Mouse (Mus musculus) inflammation-experienced regulatory T-cells, adult 6 months (primary cell): ENCODE data around the gene Ankrd1. TPM values are rescaled to one million over a fixed set of nuclear protein-coding genes. Genes with fewer than 3 reads are reported as not detected.

Source experiments
- ATAC-seq: one replicate; pipeline ENCODE4 v1.8.0; 2017
- polyA plus RNA-seq, 3 experiments: library from polyadenylated mRNA; unstranded; fragments of 100-300 nt; shearing (Covaris generic); gene quantifications; one replicate each; pipeline ENCODE4 v1.2.1; 2017

The Ankrd1 gene
- polyA plus RNA-seq, result not detected

DNA sequence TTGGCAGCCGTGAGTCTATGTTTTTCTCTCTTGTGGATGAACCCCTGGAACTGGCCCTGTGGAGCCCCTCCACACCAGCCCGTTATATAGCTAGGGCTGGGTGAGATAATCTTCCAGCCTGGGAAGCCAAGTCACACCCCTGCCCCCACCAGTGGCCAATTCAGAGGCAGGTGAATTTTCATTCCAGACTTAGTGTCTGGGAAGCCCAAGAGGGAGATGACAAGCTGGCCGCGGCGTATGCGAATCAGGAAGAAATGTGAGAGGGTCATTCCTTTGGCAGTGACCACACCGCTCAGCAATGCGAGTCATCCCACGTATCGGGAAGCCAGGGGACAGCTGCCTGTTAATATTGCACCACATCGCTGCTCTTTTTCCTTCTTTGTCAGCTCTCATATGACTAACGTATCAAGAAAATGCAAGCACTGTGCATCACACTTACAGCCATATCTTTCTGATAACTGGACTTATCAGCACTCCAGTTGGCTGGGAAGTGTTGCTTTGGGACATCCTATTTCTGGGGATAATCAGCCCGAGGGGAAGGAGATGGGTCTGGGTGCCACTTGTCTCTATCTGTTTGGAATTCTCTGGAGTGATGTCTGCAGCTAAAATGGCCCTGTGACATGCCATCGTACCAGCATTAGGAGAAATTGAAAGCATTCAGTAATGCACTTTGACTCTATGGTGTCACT lies at the start of gene Ankrd1:
Gene Ankrd1 (minus strand): TSS at position 317 of the 689 bp plus-strand sequence.
- ATAC-seq, result no peak

- ATAC-seq, result no peak
Observed at GRCm38 (mm10) chr19:36169101-36169500, 49.2 kb upstream of the Ankrd1 start.

- ATAC-seq, result no peak
Observed at GRCm38 (mm10) chr19:36168121-36168520, 48.2 kb upstream of the Ankrd1 start.

- no peak for ATAC-seq
Observed at GRCm38 (mm10) chr19:36167291-36167896, 47.5 kb upstream of the Ankrd1 start.

- no peak for ATAC-seq
Observed at GRCm38 (mm10) chr19:36166401-36167160, 46.7 kb upstream of the Ankrd1 start.

- ATAC-seq, result no peak
Observed at GRCm38 (mm10) chr19:36165351-36165750, 45.5 kb upstream of the Ankrd1 start.

DNA sequence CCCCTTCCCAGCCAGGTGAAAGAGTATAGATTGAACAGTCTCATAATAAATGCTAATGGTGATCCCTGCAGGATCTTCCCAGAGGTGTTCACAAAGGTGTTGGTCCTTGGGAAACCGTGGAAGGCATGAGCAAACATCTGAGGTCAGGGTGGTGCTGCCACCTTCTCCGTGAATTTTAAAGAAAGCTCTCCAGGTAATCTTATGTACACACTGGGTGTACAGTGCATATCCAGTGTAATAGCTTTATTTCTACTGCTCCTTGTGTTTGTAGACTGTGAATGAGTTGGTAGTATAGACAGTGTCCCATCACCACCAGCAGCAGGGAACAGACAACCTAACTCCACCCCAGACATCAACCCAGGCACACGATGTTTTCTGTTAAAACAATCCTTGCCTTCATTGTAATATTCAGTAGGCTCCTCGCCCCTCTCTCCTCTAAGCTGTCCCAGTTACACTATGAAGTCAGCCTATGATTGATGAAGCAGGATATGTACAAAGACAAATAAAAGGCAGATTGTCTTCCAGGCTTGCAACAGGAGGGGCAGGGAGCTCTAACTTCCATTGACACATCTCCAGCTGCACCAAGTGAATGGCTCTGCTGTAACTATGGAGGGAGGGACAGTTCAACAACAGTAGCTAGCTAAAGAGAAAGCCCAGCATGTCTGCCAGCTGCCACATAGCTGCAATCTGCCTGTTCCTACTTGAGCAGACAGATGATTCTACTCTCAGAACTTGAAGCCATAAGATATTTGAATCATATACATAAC lies 30.5 kb upstream of the Ankrd1 start:
- no peak for ATAC-seq

DNA sequence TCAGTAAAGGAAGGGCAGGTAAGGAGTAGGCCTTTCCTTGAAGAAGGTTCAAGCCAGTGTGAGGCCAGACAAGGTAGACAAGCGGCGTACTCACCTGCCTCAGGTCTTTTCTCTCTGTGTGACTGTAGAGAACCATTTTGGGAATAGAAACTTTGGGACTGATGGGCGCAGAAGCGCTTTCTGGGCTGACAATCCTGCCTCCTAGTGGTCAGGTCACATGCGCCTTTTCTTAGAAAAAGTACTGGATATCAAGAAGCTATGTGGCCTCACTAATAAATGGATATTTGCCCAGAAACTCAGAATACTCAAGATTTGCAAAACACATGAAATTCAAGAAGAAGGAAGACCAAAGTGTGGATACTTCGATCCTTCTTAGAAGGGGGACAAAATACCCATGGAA lies 28.7 kb upstream of the Ankrd1 start:
- ATAC-seq, result no peak

DNA sequence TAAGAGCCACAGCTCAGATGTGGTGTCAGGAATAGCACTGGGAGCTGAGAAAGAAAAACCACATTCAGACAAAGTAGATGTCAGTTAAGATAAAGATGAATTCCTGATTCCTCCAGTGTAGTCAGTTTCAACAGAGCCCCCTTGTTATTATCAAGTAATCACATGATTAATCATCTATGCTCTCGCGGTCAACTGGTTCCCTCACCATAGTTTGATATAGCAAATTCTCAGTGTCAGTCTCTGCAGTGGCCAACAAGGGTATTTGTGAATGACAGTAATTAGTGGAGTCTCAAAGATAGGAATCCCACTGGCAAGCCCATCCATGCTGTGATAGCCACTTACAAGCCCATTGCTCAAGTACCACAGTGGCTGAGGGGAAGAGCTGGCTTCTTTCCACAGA lies 23.7 kb upstream of the Ankrd1 start:
- ATAC-seq, result no peak

DNA sequence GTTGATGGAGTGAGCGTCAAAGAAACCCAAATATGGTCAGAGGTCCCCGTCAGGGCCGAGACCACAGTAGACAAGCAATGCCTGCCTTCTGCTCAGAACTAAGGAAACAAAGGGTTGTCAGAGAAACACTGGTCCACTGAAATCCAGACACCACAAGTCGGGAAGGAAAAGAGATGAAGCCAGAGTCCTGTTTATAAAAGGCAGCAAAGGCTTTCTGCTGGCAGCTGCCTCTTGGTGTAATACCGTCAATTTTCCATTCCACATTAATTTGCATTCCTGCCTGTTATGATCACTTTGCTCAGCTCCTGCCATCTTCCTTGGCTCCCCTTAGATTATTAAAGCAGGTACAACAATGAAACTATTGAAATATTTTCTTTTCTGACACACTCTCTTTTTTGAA lies 13.8 kb upstream of the Ankrd1 start:
- ATAC-seq, result no peak

GRCm38 (mm10) chr19:36133064-36133463 lies 13.2 kb upstream of the Ankrd1 start:
- no peak for ATAC-seq

DNA sequence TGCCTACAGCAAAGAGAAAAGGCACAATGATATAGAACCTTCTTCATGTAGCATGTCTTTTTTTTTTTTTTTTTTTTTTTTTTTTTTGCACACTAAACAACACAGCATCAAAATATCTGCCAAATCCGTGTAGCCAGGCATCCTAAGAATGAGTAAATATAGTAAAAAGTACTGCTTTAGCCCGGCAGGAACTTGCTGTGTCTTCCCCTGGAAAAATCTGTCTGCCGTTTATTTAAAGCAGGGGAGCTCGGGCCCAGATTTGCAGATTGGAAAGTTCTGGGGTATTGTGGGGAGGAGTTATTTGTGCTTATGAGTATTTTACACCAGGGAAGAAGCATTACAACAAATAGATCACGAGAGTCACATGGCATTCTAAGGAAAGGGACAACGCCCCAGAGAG lies 12.1 kb upstream of the Ankrd1 start:
- ATAC-seq, result no peak

DNA sequence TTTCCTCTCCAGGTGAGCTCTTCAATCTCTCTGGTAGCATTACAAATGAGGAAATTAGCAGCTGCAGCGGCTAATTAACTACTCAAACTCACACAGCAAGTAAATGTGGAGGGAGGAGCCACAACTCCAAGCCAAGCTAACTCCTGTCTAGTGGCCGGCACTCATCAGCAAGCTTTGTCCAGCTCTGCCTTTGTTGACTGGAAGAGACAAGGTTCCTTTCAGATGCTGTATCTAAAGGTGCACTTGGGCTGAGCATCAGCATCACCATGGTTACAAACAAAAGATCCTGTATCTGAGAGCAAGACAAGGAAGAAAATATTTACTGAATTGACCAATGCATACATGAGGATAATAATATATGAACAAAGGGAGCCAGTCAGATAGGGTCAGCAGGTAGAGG lies 10.3 kb upstream of the Ankrd1 start:
- no peak for ATAC-seq

DNA sequence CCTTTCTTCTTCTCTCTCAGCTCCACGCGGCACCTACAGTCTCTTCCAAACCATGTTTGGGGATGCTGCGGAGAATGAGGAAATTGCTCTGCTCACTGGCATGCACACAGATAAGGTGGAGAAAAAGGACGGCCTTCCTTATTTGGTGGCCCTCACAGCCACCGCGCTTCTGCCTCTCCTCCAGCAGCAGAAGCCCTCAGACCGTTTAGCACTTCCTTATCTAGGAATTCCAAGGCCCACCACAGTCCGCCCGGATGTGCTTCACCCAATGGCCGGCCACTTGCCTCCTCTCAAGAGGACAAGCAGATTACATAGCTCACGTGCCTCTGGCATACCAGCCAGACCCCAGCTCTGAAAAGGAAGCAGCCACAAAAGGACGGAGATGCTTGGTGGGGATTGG lies 9.7 kb upstream of the Ankrd1 start:
- ATAC-seq, result no peak

DNA sequence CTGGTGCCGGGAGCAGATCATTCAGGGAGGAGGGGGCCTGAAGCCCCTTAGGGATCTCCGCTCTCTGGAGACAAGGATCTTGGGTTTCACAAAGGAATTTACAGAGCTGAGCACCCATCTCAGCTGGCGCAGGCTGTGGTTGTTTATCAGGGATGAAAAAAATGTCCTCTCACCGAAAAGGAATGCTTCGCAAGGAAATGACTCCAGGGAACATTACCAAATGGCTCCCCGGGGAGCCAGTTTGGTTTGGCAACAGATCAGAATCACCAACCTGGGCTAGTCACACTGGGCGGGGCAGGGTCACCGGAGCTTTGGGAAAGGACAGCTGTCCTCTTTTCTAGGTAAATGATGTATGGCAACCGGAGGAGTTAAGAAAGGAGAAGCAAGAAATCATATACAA lies 9.3 kb upstream of the Ankrd1 start:
- ATAC-seq, result no peak

DNA sequence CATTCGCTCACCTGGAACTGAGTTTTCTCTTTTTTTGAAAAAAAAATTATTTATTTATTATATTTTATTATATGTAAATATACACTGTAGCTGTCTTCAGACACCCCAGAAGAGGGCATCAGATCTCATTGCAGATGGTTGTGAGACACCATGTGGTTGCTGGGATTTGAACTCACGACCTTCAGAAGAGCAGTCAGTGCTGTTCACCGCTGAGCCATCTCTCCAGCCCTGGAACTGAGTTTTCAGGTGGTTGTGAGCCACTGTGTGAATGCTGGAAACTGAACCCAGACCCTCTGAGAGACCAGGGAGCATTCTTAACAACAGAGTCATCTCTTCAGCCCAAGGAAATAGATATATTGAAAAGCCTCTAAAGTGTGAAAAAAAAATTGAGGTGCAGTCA lies 8.5 kb upstream of the Ankrd1 start:
- ATAC-seq, result no peak

DNA sequence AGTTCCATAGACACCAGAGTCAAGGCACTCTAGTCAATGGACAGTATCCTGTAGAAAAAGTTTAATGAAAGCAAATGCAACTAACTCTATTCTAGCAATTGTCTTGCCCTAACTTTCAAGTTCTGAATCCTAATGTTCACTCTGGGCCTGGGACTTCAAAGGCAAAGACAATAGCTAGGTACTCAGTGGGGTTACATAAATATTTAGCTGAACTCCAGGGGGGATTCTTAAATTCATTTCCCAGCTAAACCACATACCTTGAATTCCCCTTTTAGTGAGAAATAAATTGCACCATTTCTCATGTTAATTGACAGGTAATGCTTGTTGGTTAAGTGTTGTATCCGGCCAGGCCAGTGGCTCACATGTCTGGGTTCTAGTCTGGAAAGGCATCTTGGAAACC lies 4.3 kb upstream of the Ankrd1 start:
- ATAC-seq, result no peak

- no peak for ATAC-seq
Observed at GRCm38 (mm10) chr19:36119219-36119618, 680 bp downstream of the Ankrd1 start.

DNA sequence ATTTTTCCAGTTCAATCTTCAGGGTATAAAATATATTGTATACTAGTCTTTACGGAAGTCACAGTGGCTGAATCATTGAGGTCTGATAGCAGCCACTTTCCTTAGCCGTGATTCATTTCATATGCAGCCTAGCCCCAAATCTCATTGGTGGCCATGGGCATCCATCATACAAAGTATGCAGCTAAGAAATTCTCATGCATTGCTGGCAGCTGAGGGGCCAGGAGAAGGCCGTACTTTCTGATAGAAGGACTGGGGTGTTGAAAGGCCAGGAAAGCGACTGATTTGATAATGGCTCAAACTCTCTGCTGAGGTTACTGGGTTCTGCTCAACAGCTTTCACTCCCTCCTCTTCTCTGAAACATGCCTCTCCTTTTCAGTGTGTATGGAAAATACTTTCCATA lies 3.7 kb downstream of the Ankrd1 start:
- ATAC-seq, result no peak

GRCm38 (mm10) chr19:36112007-36112406 lies 7.9 kb downstream of the Ankrd1 start:
- no peak for ATAC-seq

GRCm38 (mm10) chr19:36111054-36111895 lies 8.6 kb downstream of the Ankrd1 start:
- no peak for ATAC-seq

DNA sequence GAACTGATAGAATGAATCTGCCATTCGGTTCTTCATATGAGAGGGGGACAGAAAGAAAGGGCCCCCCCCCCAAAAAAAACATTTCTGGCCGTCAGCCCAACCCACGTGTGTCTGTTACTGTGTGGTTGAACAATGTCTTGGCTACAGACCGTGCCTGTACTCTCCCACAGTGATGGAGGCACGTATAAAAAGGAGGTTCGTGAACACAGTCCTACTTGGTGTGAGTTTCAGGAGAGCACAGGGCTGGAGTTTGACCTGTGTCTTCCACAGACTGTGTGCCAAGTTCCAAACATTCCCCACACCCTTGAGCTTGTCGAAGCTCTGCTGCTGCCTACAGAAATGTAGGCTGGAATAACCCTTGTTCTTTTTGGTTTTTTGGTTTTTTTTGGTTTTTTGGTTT lies 9.4 kb downstream of the Ankrd1 start:
- no peak for ATAC-seq
